Mouse (Mus musculus): Measurements from ENCODE around the gene Rtbdn. TPM values are rescaled to one million over a fixed set of nuclear protein-coding genes. Genes with fewer than 3 reads are reported as not detected.

Rtbdn gene
- not detected for polyA plus RNA-seq (2017; shearing (Covaris generic))

DNA sequence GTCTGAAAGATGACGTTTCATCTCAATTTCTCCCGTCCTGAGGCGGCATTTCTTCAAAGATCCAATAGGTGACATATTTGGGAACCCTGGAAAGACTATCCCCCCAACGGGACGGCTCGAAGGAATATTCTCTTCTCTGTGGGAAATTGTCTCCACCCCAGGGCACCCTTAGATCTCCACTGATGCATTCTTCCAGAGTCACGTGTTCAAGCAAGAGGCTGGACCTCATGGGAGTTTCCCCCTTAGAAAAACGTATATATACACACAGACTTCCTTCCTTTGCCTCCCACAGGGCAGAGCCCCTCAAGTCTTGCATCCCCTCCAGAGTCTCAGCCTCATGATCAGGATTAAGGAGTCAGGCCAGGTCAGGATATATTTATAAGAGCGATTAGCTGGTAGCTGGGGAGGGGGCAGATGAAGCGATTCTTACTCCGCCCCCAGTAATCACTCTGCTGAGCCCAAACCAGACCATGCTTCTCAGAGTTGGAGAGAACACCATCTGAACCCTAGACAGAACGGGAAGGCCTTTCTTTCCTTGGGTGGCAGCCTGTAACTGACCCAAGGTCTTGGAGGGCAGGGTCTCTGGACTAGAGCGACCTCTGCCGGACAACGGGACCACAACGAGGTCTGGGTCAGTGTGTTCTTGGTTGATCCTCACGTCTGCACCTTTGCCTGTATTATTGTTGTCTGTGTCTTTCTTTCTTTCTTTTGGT, at the start of gene Rtbdn:
Gene Rtbdn (plus strand): TSS at position 464 of the 713 bp plus-strand sequence.

DNA sequence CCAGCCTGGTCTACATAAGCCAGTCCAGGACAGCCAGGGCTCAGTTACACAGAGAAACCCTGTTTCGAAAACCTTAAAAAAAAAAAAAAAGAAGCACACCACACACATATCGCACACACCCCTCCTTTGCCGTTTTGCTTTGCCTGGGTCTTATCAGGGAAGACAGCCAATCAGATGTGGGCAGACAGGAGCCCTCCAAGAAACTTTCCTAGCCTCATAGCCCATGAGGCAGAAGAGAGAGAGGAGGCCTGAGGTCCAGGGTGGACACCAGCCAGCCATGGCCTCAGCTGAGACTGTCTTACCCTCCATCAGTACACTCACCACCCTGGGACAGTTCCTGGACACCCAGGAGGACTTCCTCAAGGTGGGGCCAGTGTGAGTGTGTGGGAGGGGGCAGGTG, 45.0 kb upstream of the Rtbdn start, which contains the start of gene Klf1:
Gene Klf1 (plus strand): TSS at position 177 of the 400 bp plus-strand sequence.

DNA sequence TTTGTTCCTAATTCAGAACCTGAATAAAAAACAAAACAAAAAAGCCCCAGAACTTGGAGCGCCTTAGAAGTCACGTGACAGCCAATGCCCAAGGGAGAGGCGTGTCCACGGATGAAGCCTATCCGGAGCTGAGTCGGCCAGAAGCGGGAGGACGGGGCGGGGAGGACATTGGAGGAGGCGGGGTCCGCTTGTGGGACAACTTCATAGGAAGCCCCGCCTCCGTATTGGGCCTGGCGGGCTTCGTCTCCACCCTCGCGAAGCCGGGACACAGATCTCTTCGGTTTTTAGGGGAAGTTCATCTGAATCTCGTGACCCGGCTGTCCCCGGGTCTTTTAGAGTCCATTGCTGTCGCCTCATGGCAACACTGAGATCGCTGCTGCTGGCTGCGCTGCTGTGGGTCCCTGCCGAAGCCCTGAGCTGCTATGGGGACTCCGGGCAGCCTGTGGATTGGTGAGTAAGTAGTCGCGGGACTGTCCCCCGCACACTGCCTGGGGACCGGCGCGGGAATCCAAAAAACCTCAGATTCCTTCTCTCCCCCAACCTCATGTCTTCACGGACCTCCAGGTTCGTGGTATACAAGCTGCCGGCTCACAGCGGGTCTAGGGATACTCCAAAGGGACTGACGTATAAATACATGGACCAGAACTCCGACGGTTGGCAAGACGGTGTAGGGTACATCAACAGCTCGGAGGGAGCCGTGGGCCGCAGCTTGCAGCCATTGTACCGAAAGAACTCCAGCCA, 38.2 kb upstream of the Rtbdn start, which contains the start of gene Dnase2a:
Gene Dnase2a (plus strand): TSS at position 140 of the 741 bp plus-strand sequence.

DNA sequence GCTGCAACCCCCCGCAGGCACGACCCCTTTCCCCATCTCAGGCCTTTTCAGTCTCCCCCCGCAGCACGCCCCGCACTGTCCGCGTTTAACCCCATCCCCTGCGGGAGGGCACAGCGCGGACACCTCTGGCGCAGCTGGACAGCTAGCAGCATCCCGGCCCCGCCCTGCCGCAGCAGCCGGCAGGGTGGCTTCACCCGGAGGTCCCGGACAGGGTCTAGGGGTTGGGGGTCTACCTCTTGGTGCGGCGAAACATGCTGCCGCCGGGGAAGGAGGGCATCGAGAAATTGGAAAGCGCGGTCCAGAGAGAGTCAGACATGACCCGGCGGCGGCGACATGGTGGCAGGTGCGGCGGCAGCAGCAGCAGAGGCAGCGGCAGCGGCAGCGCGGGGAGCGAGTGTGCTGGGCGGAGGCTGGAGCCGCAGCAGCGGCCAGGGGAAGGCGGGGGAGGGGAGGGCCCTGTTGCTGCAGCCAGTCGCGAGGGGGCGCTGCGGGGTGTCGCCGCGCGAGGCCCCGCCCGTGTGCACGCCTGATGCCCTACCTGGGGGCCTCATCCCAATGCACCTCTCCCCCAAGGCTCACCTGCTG, 9.7 kb upstream of the Rtbdn start, which contains the start of gene Mast1:
Gene Mast1 (minus strand): TSS at position 398 of the 585 bp plus-strand sequence.

DNA sequence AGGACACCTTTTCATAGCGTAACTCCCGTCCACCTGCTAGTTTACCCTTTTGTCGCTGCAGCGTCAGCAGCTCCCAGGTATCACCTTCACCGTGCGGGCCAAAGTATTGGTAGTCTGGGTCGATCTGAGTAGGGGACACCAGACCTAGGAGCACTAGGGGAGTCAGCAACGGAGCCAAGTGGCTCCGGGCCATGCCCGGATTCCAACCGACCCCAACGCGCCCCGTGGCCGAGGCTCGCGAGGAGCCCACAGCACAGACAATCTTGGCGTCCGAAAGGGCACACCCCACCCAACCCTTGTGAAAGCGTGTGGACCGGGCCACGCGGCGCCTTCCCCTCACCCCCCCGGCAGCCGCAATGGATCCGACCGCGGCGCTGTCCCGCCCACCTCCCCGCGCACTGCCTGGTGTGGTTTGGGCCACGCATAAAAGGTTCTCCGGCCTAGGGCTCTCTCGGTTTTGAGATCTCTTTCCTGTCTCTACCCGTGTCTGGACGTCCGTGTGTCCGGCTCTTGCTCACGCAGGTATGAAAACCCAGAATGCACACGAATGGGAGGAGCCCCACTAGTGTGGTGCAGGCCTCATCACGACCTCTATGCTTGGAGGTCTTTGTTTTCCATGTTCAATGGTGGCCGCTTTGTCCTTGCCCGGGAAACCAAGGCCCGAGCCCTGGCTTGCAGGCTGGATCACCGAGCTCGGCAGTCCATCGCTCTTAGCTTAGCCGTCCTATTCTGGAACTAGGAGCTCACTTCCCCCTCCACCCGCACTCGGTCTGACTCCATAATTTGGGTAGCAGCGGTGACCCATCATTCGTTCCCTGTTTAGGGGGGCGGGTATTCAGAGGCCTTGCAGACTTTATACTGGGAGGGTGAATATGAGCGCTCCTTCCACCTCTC, 22.7 kb downstream of the Rtbdn start, which contains the start of the genes Gm49661, Prdx2 and Rnaseh2a:
Gene Gm49661 (minus strand): TSS at position 193 of the 894 bp plus-strand sequence.
Gene Prdx2 (plus strand): TSS at position 347 of the 894 bp plus-strand sequence.
Gene Rnaseh2a (minus strand): TSS at position 527 of the 894 bp plus-strand sequence.

DNA sequence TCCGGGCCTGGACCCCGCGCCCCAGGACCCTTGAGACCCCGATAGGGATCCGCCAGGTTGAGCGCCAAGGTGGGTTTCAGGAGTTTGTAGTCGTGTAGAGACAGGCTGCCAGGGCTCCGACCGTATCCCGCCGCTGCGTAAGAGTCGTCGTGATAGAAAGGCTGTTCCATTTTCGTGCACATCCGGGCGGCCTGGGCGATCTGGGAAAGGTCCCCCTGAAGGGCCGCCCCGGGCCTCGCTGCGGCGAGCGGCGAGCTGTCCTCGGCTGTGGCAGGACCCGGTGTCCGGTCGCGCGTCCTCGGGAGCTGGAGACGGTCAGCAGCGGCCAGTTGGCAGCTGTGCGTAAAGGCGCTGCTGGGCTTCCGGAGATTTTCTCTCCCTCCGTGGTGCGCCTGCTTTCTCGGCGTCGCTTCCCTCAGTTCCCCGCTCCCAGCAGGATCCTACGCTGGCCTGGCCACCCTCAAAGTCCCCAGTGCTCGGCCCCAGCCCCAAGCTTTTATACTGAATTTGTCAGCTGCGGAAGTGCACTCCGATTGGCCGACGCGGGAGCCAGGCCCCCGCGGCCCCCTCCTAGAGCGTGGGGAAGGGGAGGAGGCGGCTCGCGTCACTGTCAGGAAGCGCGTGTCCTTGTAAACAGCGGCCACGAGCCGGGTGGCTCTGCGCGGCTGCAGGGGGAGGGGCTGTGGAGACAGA, 31.6 kb downstream of the Rtbdn start, which contains the start of gene Junb:
Gene Junb (minus strand): TSS at position 471 of the 693 bp plus-strand sequence.

DNA sequence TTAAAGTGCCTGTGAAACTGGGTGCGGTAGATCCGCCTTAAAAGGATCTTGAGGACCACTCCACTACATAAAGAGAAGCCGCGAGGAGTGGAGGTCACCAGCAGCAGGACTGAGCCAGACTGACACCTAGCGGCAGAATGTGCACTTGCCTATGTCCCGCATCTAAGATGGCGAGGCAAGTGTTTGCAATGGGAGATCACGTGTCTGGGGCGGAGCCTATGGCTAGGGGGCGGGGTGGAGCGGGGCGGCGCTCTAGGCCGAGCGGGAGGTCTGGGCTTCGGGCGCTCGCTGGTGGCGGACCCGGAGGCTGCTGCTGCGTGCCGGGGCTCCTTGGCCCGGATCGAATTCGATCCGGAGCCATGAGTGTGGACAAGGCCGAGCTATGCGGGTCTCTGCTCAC, 43.6 kb downstream of the Rtbdn start, which contains the start of gene Hook2:
Gene Hook2 (plus strand): TSS at position 255 of the 400 bp plus-strand sequence.

Other genes starting within 250 kb of the Rtbdn start
- not detected for gene Lyl1, start 245.5 kb upstream of the Rtbdn start, polyA plus RNA-seq (2017; shearing (Covaris generic))
- 15.7 TPM for gene G430095P16Rik, start 224.0 kb upstream of the Rtbdn start, polyA plus RNA-seq (2017; shearing (Covaris generic))
- gene Nfix, start 146.6 kb upstream of the Rtbdn start, polyA plus RNA-seq (2017; shearing (Covaris generic)) = 12.9 TPM
- 1.7 TPM for gene Dand5, start 124.2 kb upstream of the Rtbdn start, polyA plus RNA-seq (2017; shearing (Covaris generic))
- gene Gadd45gip1, start 115.5 kb upstream of the Rtbdn start, polyA plus RNA-seq (2017; shearing (Covaris generic)) = 25.6 TPM
- gene Rad23a, start 106.3 kb upstream of the Rtbdn start, polyA plus RNA-seq (2017; shearing (Covaris generic)) = 153 TPM
- 394 TPM for gene Calr, start 100.1 kb upstream of the Rtbdn start, polyA plus RNA-seq (2017; shearing (Covaris generic))
- 96.7 TPM for gene Farsa, start 90.0 kb upstream of the Rtbdn start, polyA plus RNA-seq (2017; shearing (Covaris generic))
- gene Syce2, start 74.9 kb upstream of the Rtbdn start, polyA plus RNA-seq (2017; shearing (Covaris generic)) = 3.5 TPM
- 25.9 TPM for gene Gcdh, start 53.1 kb upstream of the Rtbdn start, polyA plus RNA-seq (2017; shearing (Covaris generic))
- 0.30 TPM for gene Klf1, start 45.1 kb upstream of the Rtbdn start, polyA plus RNA-seq (2017; shearing (Covaris generic))
- 4.9 TPM for gene Dnase2a, start 38.4 kb upstream of the Rtbdn start, polyA plus RNA-seq (2017; shearing (Covaris generic))
- gene Mast1, start 9.6 kb upstream of the Rtbdn start, polyA plus RNA-seq (2017; shearing (Covaris generic)) = 0.39 TPM
- not detected for gene Gm49661, start 22.4 kb downstream of the Rtbdn start, polyA plus RNA-seq (2017; shearing (Covaris generic))
- 93.0 TPM for gene Prdx2, start 22.6 kb downstream of the Rtbdn start, polyA plus RNA-seq (2017; shearing (Covaris generic))
- 63.4 TPM for gene Rnaseh2a, start 22.8 kb downstream of the Rtbdn start, polyA plus RNA-seq (2017; shearing (Covaris generic))
- 2,774 TPM for gene Junb, start 31.7 kb downstream of the Rtbdn start, polyA plus RNA-seq (2017; shearing (Covaris generic))
- gene Hook2, start 43.6 kb downstream of the Rtbdn start, polyA plus RNA-seq (2017; shearing (Covaris generic)) = 12.8 TPM
- not detected for gene Best2, start 67.5 kb downstream of the Rtbdn start, polyA plus RNA-seq (2017; shearing (Covaris generic))
- 22.6 TPM for gene Asna1, start 78.3 kb downstream of the Rtbdn start, polyA plus RNA-seq (2017; shearing (Covaris generic))
- gene Trir, start 79.8 kb downstream of the Rtbdn start, polyA plus RNA-seq (2017; shearing (Covaris generic)) = 180 TPM
- gene Tnpo2, start 89.9 kb downstream of the Rtbdn start, polyA plus RNA-seq (2017; shearing (Covaris generic)) = 27.8 TPM
- 4.1 TPM for gene Fbxw9, start 113.1 kb downstream of the Rtbdn start, polyA plus RNA-seq (2017; shearing (Covaris generic))
- not detected for gene Gm5741, start 121.0 kb downstream of the Rtbdn start, polyA plus RNA-seq (2017; shearing (Covaris generic))
- 99.9 TPM for gene Dhps, start 124.8 kb downstream of the Rtbdn start, polyA plus RNA-seq (2017; shearing (Covaris generic))
- gene Wdr83os, start 133.7 kb downstream of the Rtbdn start, polyA plus RNA-seq (2017; shearing (Covaris generic)) = 114 TPM
- gene Wdr83, start 134.3 kb downstream of the Rtbdn start, polyA plus RNA-seq (2017; shearing (Covaris generic)) = 18.4 TPM
- 109 TPM for gene Man2b1, start 136.3 kb downstream of the Rtbdn start, polyA plus RNA-seq (2017; shearing (Covaris generic))
- not detected for gene Zfp791, start 176.1 kb downstream of the Rtbdn start, polyA plus RNA-seq (2017; shearing (Covaris generic))
- not detected for gene Cks1brt, start 204.9 kb downstream of the Rtbdn start, polyA plus RNA-seq (2017; shearing (Covaris generic))

Data from naive thymus-derived CD4-positive, alpha-beta T cell, adult 5 months (primary cell).